In genomic region chr9:46871211-46871994, GRCm38 (mm10) we compare ENCODE assay signal across 26 mouse cellular contexts.
DNase-seq lines count a peak whose midpoint lies in the region; ATAC-seq and TF ChIP-seq lines count a peak whose summit lies in the region.
"Had no signal": no experiment of that assay in that cellular context is flagged by ENCODE, and none has a peak within 500 bp of the region (broad histone marks: within the 10 kb centered on the region; RNA-seq: fewer than 3 reads in every experiment).

No protein-coding gene starts in this region.

- no peak overlapping the region for H3K9ac ChIP-seq in forebrain, embryonic 14.5 days (ENCODE audit: low read length)
- no peak overlapping the region for H3K9ac ChIP-seq in forebrain, embryonic 11.5 days (ENCODE audit: low read length)
- no peak overlapping the region for H3K9ac ChIP-seq in hindbrain, embryonic 11.5 days (ENCODE audit: low read depth, low read length)
- H3K9ac ChIP-seq: heart, embryonic 15.5 days; limb, embryonic 12.5 days; liver, embryonic 12.5 days; neural tube, embryonic 13.5 days had no signal

- H3K4me1 ChIP-seq in forebrain, embryonic 14.5 days (ENCODE audit: control insufficient read depth, insufficient read depth, low read length): peaks cover 4% of the 10 kb centered on the region; the same call in 1 of the 2 replicates
- H3K4me1 ChIP-seq in forebrain, embryonic 11.5 days (replicated peaks; ENCODE audit: control insufficient read depth, insufficient read depth, low read length): no peaks in the 10 kb centered on the region
- no peaks in the 10 kb centered on the region for H3K4me1 ChIP-seq in hindbrain, embryonic 11.5 days (replicated peaks; ENCODE audit: control insufficient read depth, insufficient read depth, low read length)
- H3K4me1 ChIP-seq: heart, embryonic 15.5 days; limb, embryonic 12.5 days; liver, embryonic 12.5 days; megakaryocyte, embryonic 14.5 days; neural tube, embryonic 13.5 days had no signal

- H3K36me3 ChIP-seq in forebrain, embryonic 14.5 days (ENCODE audit: control insufficient read depth, insufficient read depth, low read length): no peaks in the 10 kb centered on the region
- H3K36me3 ChIP-seq in forebrain, embryonic 11.5 days (ENCODE audit: control insufficient read depth, insufficient read depth, low read length): no peaks in the 10 kb centered on the region
- no peaks in the 10 kb centered on the region for H3K36me3 ChIP-seq in hindbrain, embryonic 11.5 days (ENCODE audit: control insufficient read depth, insufficient read depth, low read length)
- H3K36me3 ChIP-seq: heart, embryonic 15.5 days; limb, embryonic 12.5 days; liver, embryonic 12.5 days; neural tube, embryonic 13.5 days had no signal

- H3K4me3 ChIP-seq in forebrain, embryonic 14.5 days (ENCODE audit: low read depth, low read length): no peak overlapping the region
- H3K4me3 ChIP-seq in forebrain, embryonic 11.5 days (ENCODE audit: low read depth, low read length): no peak overlapping the region
- no peak overlapping the region for H3K4me3 ChIP-seq in left cerebral cortex, adult 2 months
- no peak overlapping the region for H3K4me3 ChIP-seq in hindbrain, embryonic 11.5 days (ENCODE audit: low read depth, low read length)
- H3K4me3 ChIP-seq: heart, adult 2 months; heart, embryonic 15.5 days; limb, embryonic 12.5 days; liver, embryonic 12.5 days; megakaryocyte, embryonic 14.5 days; neural tube, embryonic 13.5 days had no signal

- ATAC-seq in forebrain, embryonic 14.5 days: peak; percentile 94; the same call in 1 of the 2 replicates
- no peak for ATAC-seq in forebrain, embryonic 11.5 days (replicated peaks; ENCODE audit: low FRiP score)
- ATAC-seq in hindbrain, embryonic 11.5 days (ENCODE audit: low FRiP score): no peak
- ATAC-seq: CD4-positive, CD25-positive, alpha-beta regulatory T cell, adult 4 months; liver, embryonic 12.5 days; Patski had no signal

- no peak overlapping the region; the same call in 1 of the 2 replicates for H3K27ac ChIP-seq in forebrain, embryonic 14.5 days (ENCODE audit: low read depth, low read length)
- H3K27ac ChIP-seq in forebrain, embryonic 11.5 days (ENCODE audit: low read depth, low read length): no peak overlapping the region
- H3K27ac ChIP-seq in left cerebral cortex, adult 2 months: peak overlapping the region; percentile 53; the same call in 1 of the 2 replicates
- no peak overlapping the region for H3K27ac ChIP-seq in hindbrain, embryonic 11.5 days (ENCODE audit: low read depth, low read length)
- H3K27ac ChIP-seq: heart, adult 2 months; heart, embryonic 15.5 days; kidney, postnatal 0 days; limb, embryonic 12.5 days; liver, embryonic 12.5 days; neural tube, embryonic 13.5 days had no signal

- no peaks in the 10 kb centered on the region for H3K27me3 ChIP-seq in forebrain, embryonic 14.5 days (replicated peaks; ENCODE audit: control insufficient read depth, insufficient read depth, low read length)
- no peaks in the 10 kb centered on the region for H3K27me3 ChIP-seq in forebrain, embryonic 11.5 days (ENCODE audit: control insufficient read depth, insufficient read depth, low read length)
- no peaks in the 10 kb centered on the region for H3K27me3 ChIP-seq in hindbrain, embryonic 11.5 days (ENCODE audit: control insufficient read depth, insufficient read depth, low read length)
- H3K27me3 ChIP-seq: heart, embryonic 15.5 days; limb, embryonic 12.5 days; liver, embryonic 12.5 days; megakaryocyte, embryonic 14.5 days; neural tube, embryonic 13.5 days had no signal

- no peak for TF ChIP-seq CTCF in left cerebral cortex, adult 2 months (IDR thresholded peaks at IDR 0.05)

- WGBS in forebrain, embryonic 14.5 days: 52% methylated on average over 8 of the region's 8 CpGs
- WGBS in forebrain, embryonic 11.5 days: 87% methylated on average over 8 of the region's 8 CpGs
- 86% methylated on average over 8 of the region's 8 CpGs for WGBS in hindbrain, embryonic 11.5 days

- intact Hi-C loops in left cerebral cortex, adult 2 months (cut with DNase I): no loop called here

- no peaks in the 10 kb centered on the region for H3K9me3 ChIP-seq in forebrain, embryonic 14.5 days (replicated peaks; ENCODE audit: control insufficient read depth, low read length)
- H3K9me3 ChIP-seq in forebrain, embryonic 11.5 days (ENCODE audit: control insufficient read depth, low read length): no peaks in the 10 kb centered on the region
- no peaks in the 10 kb centered on the region for H3K9me3 ChIP-seq in hindbrain, embryonic 11.5 days (ENCODE audit: control insufficient read depth, low read length)
- H3K9me3 ChIP-seq: heart, embryonic 15.5 days; limb, embryonic 12.5 days; liver, embryonic 12.5 days; neural tube, embryonic 13.5 days had no signal

- no peak overlapping the region for H3K4me2 ChIP-seq in forebrain, embryonic 14.5 days (ENCODE audit: low read length)
- no peak overlapping the region for H3K4me2 ChIP-seq in forebrain, embryonic 11.5 days (ENCODE audit: low read depth, low read length, severe bottlenecking)
- H3K4me2 ChIP-seq in hindbrain, embryonic 11.5 days (replicated peaks; ENCODE audit: low read depth, low read length): no peak overlapping the region
- H3K4me2 ChIP-seq: heart, embryonic 15.5 days; limb, embryonic 12.5 days; liver, embryonic 12.5 days; neural tube, embryonic 13.5 days had no signal

- DNase-seq in forebrain, embryonic 14.5 days (ENCODE audit: low spot score): peak; percentile 84
- DNase-seq in forebrain, embryonic 11.5 days (ENCODE audit: low spot score): no peak
- no peak for DNase-seq in left cerebral cortex, adult 2 months (ENCODE audit: extremely low spot score in 1 of 2, low spot score in 2 of 2)
- no peak for DNase-seq in left cerebral cortex, adult 11 months (ENCODE audit: low spot score)
- DNase-seq in brain, adult 2 months (ENCODE audit: low read depth, low spot score): peak; percentile 57
- peak; percentile 47 for DNase-seq in layer of hippocampus, adult 9-10 months (ENCODE audit: low spot score)
- no peak for DNase-seq in adipocyte (ENCODE audit: low spot score)
- no peak for DNase-seq in hindbrain, embryonic 11.5 days (ENCODE audit: low spot score)
- DNase-seq: adrenal gland, postnatal 14 days; cerebellum, adult 18-20 months; cerebellum, postnatal 36 days; gastrocnemius, postnatal 14 days; heart, adult 2 months; heart, postnatal 4 days; kidney, adult 11 months; lung, adult 2 months; midbrain, embryonic 14.5 days; thymus, postnatal 36 days had no signal

Comparison
In these comparisons a context has a peak if more than half of its experiments do, and no peak if none do; other contexts are left out.
1. DNase-seq: peak in forebrain, embryonic 14.5 days (single experiment), brain, adult 2 months (single experiment) and layer of hippocampus, adult 9-10 months (single experiment); none in forebrain, embryonic 11.5 days (single experiment), left cerebral cortex, adult 2 months (0 of 2), left cerebral cortex, adult 11 months (single experiment), adipocyte (single experiment) and hindbrain, embryonic 11.5 days (single experiment).